Mouse (Mus musculus): ENCODE measurements around the gene Galnt7. TPM values are rescaled to one million over a fixed set of nuclear protein-coding genes. Genes with fewer than 3 reads are reported as not detected.
"Not testable (repeated sequence)": the region's sequence is repeated elsewhere in the genome, so short reads cannot be mapped to it uniquely, and the experiment has no call there.

Galnt7 gene
- total RNA-seq, 2 experiments from 2014 or later, result 10.2 to 10.6 TPM

GRCm38 (mm10) chr8:57512141-57513056, 140.4 kb downstream of the Galnt7 start:
- intact Hi-C loops (cut with DNase I), result loop anchor here (5.0 kb wide), 1 partner anchor 80 kb away; no protein-coding TSS in a partner anchor
- DNase-seq (ENCODE audit: low spot score in 2 of 2), result no peak

GRCm38 (mm10) chr8:57511316-57512118, 141.3 kb downstream of the Galnt7 start, which contains the start of gene Hmgb2:
TSS of gene Hmgb2 (plus strand) at chr8:57511907.
- intact Hi-C loops (cut with DNase I), result loop anchor here (1.0 to 5.0 kb wide), 2 partner anchors 24 to 79 kb away; partner anchors contain the start of gene Sap30
- DNase-seq (ENCODE audit: low spot score in 2 of 2), result peak; percentile 99 to 100

- intact Hi-C loops (cut with DNase I), result loop anchor here (1.0 to 5.0 kb wide), 2 partner anchors 24 to 79 kb away; partner anchors contain the start of gene Sap30
- no peak for DNase-seq (ENCODE audit: low spot score in 2 of 2)
These were observed 142.0 kb downstream of the Galnt7 start for GRCm38 (mm10) chr8:57510791-57511315.

GRCm38 (mm10) chr8:57508657-57509056, 144.2 kb downstream of the Galnt7 start:
- no peak for DNase-seq (ENCODE audit: low spot score in 2 of 2)
- intact Hi-C loops (cut with DNase I), result no loop called here

- intact Hi-C loops (cut with DNase I), result no loop called here
These were observed 145.2 kb downstream of the Galnt7 start for GRCm38 (mm10) chr8:57507556-57508063.

GRCm38 (mm10) chr8:57505500-57505899, 147.3 kb downstream of the Galnt7 start:
- intact Hi-C loops (cut with DNase I), result not testable (repeated sequence)

More at GRCm38 (mm10) chr8:57507556-57508063, 145.2 kb downstream of the Galnt7 start:
- DNase-seq (ENCODE audit: low spot score in 2 of 2), result no peak

GRCm38 (mm10) chr8:57503641-57504040, 149.2 kb downstream of the Galnt7 start:
- DNase-seq (ENCODE audit: low spot score in 2 of 2), result peak; percentile 60 to 64
- intact Hi-C loops (cut with DNase I), result loop anchor here (5.0 kb wide), 1 partner anchor 76 kb away; no protein-coding TSS in a partner anchor

More at GRCm38 (mm10) chr8:57505500-57505899, 147.3 kb downstream of the Galnt7 start:
- not testable (repeated sequence) for DNase-seq (ENCODE audit: low spot score in 2 of 2)

GRCm38 (mm10) chr8:57498847-57499511, 153.9 kb downstream of the Galnt7 start:
- intact Hi-C loops (cut with DNase I), result no loop called here
- peak; percentile 36 to 43 for DNase-seq (ENCODE audit: low spot score in 2 of 2)

GRCm38 (mm10) chr8:57498494-57498846, 154.4 kb downstream of the Galnt7 start:
- intact Hi-C loops (cut with DNase I), result no loop called here
- DNase-seq (ENCODE audit: low spot score in 2 of 2), result no peak

- no peak for DNase-seq (ENCODE audit: low spot score in 2 of 2)
- intact Hi-C loops (cut with DNase I), result no loop called here
These were observed 161.0 kb downstream of the Galnt7 start for GRCm38 (mm10) chr8:57491873-57492272.

GRCm38 (mm10) chr8:57489896-57490295, 162.9 kb downstream of the Galnt7 start:
- no peak for DNase-seq (ENCODE audit: low spot score in 2 of 2)
- intact Hi-C loops (cut with DNase I), result loop anchor here (5.0 kb wide), 1 partner anchor 37 kb away; no protein-coding TSS in a partner anchor

GRCm38 (mm10) chr8:57489366-57489765, 163.5 kb downstream of the Galnt7 start:
- no peak for DNase-seq (ENCODE audit: low spot score in 2 of 2)
- intact Hi-C loops (cut with DNase I), result loop anchor here (5.0 kb wide), 1 partner anchor 38 kb away; no protein-coding TSS in a partner anchor

GRCm38 (mm10) chr8:57488312-57488765, 164.5 kb downstream of the Galnt7 start:
- DNase-seq (ENCODE audit: low spot score in 2 of 2), result peak; percentile 43 to 46
- intact Hi-C loops (cut with DNase I), result loop anchor here (5.0 kb wide), 1 partner anchor 39 kb away; no protein-coding TSS in a partner anchor

- intact Hi-C loops (cut with DNase I), result loop anchor here (1.0 to 5.0 kb wide), 4 partner anchors 24 to 57 kb away; partner anchors contain the start of gene Hmgb2
- peak; percentile 97 to 99 for DNase-seq (ENCODE audit: low spot score in 2 of 2)
These were observed 165.2 kb downstream of the Galnt7 start, which contains the start of gene Sap30 for GRCm38 (mm10) chr8:57487441-57488155. TSS of gene Sap30 (minus strand) at chr8:57487860.

- DNase-seq (ENCODE audit: low spot score in 2 of 2), result peak; percentile 53 to 58
- intact Hi-C loops (cut with DNase I), result loop anchor here (1.0 to 5.0 kb wide), 4 partner anchors 25 to 56 kb away; partner anchors contain the start of gene Hmgb2
These were observed 166.1 kb downstream of the Galnt7 start for GRCm38 (mm10) chr8:57486491-57487440.

- DNase-seq (ENCODE audit: low spot score in 2 of 2), result no peak
- intact Hi-C loops (cut with DNase I), result no loop called here
These were observed 172.2 kb downstream of the Galnt7 start for GRCm38 (mm10) chr8:57480606-57481005.

- intact Hi-C loops (cut with DNase I), result no loop called here
- DNase-seq (ENCODE audit: low spot score in 2 of 2), result no peak
These were observed 173.1 kb downstream of the Galnt7 start for GRCm38 (mm10) chr8:57479700-57480099.

Measured in left cerebral cortex, postnatal 25 days (tissue).